Mouse (Mus musculus): Measurements from ENCODE around the gene Smoc1.
A peak's percentile ranks its signal among the peaks of the same experiment; 100 is the strongest.

Gene Smoc1

DNA sequence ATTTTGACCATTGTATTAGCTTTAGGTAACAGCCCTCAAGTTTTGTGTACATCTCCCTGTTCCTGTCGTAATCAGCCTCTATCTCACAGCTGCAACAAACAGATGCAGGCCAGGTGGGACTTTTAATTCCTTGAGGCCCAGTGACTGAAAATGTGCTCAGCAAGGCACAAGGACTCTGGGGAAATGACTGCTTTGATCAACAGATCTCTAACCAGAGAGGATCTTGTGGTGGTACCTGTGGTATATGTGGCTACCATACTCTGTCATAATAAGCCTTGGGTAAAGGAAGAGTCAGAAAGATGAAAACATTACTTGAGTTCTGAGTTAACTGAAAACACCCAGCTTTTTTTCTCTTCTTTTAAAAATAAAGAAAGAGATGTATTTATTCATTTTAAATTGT is 32.8 kb upstream of the Smoc1 start:
- Histone ChIP-seq H3K9me3 (ENCODE audit: low read length) (peaks cover 10% of the 10 kb centered on the region), H3K36me3 (ENCODE audit: insufficient read depth, low read length) (no peaks in the 10 kb centered on the region), H3K4me3 (replicated peaks; ENCODE audit: low read length) (no peak overlapping the region), H3K27me3 (ENCODE audit: insufficient read depth, low read length) (peaks cover 58% of the 10 kb centered on the region), H3K4me1 (replicated peaks; ENCODE audit: low read depth, low read length) (peaks cover 33% of the 10 kb centered on the region)
- TF ChIP-seq NANOG (IDR thresholded peaks at IDR 0.05; ENCODE audit: borderline replicate concordance, low read length) (no peak), POU5F1 (IDR thresholded peaks at IDR 0.05; ENCODE audit: borderline replicate concordance, low read length) (no peak), CTCF (conservative IDR thresholded peaks at IDR 0.05; ENCODE audit: low read length) (no peak)

- H3K9me3 ChIP-seq (ENCODE audit: low read length): peaks cover 10% of the 10 kb centered on the region
- TF ChIP-seq POU5F1 (IDR thresholded peaks at IDR 0.05; ENCODE audit: borderline replicate concordance, low read length) (no peak), NANOG (IDR thresholded peaks at IDR 0.05; ENCODE audit: borderline replicate concordance, low read length) (no peak), CTCF (conservative IDR thresholded peaks at IDR 0.05; ENCODE audit: low read length) (no peak)
- H3K27me3 ChIP-seq (ENCODE audit: insufficient read depth, low read length): peaks cover 63% of the 10 kb centered on the region
- H3K4me3 ChIP-seq (replicated peaks; ENCODE audit: low read length): no peak overlapping the region
- H3K4me1 ChIP-seq (replicated peaks; ENCODE audit: low read depth, low read length): peaks cover 21% of the 10 kb centered on the region
- H3K36me3 ChIP-seq (ENCODE audit: insufficient read depth, low read length): no peaks in the 10 kb centered on the region
These were observed 31.3 kb upstream of the Smoc1 start for GRCm38 (mm10) chr12:80995326-80995725.

DNA sequence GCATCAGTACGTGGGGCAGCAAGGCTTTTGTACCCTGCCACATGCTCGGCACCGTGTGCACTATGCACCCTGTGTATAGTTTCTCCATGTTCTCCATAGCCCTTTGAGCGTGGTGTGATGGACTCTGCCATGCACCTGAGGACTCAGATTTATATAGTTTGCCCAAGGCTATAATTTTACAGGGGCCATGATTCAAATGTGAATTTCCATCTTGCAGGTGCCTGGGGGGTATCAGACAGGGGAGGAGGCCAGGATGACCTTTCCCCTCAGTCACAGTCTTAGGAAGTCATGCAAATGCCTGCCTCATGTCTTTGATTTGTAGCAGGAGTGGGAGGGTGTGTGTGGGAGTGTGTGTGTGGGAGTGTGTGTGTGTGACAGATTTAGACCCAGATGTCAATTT is 29.0 kb upstream of the Smoc1 start:
- Histone ChIP-seq H3K36me3 (ENCODE audit: insufficient read depth, low read length) (no peaks in the 10 kb centered on the region), H3K27me3 (ENCODE audit: insufficient read depth, low read length) (peaks cover 60% of the 10 kb centered on the region), H3K4me1 (replicated peaks; ENCODE audit: low read depth, low read length) (peaks cover 11% of the 10 kb centered on the region; the same call in 1 of the 2 replicates), H3K4me3 (replicated peaks; ENCODE audit: low read length) (no peak overlapping the region), H3K9me3 (ENCODE audit: low read length) (peaks cover 10% of the 10 kb centered on the region)
- TF ChIP-seq NANOG (IDR thresholded peaks at IDR 0.05; ENCODE audit: borderline replicate concordance, low read length) (no peak), POU5F1 (IDR thresholded peaks at IDR 0.05; ENCODE audit: borderline replicate concordance, low read length) (no peak), CTCF (conservative IDR thresholded peaks at IDR 0.05; ENCODE audit: low read length) (no peak)

GRCm38 (mm10) chr12:80998528-80999221 is 27.9 kb upstream of the Smoc1 start:
- H3K27me3 ChIP-seq (ENCODE audit: insufficient read depth, low read length): peaks cover 61% of the 10 kb centered on the region
- H3K9me3 ChIP-seq (ENCODE audit: low read length): peaks cover 10% of the 10 kb centered on the region
- TF ChIP-seq POU5F1 (IDR thresholded peaks at IDR 0.05; ENCODE audit: borderline replicate concordance, low read length) (no peak), NANOG (IDR thresholded peaks at IDR 0.05; ENCODE audit: borderline replicate concordance, low read length) (no peak), CTCF (conservative IDR thresholded peaks at IDR 0.05; ENCODE audit: low read length) (no peak)

DNA sequence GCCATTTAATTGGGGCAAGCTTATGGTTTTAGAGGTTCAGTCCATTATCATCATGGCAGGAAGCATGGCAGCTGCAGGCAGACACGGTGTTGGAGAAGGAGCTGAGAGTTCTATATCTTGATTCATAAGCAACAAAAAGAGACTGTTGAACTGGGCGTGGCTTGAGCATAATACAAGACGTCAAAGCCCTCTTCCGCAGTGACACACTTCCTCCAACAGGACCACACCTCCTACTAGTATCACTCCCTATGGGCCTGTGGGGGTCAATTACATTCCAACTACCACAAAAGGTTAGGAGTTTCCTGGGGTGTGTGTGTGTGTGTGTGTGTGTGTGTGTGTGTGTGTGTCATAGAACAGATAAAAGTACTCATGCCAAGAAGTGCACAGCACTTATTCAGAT is 25.7 kb upstream of the Smoc1 start:
- peaks cover 6% of the 10 kb centered on the region for H3K9me3 ChIP-seq (ENCODE audit: low read length)
- H3K4me3 ChIP-seq (replicated peaks; ENCODE audit: low read length): no peak overlapping the region
- TF ChIP-seq CTCF (conservative IDR thresholded peaks at IDR 0.05; ENCODE audit: low read length) (no peak), POU5F1 (IDR thresholded peaks at IDR 0.05; ENCODE audit: borderline replicate concordance, low read length) (no peak), NANOG (IDR thresholded peaks at IDR 0.05; ENCODE audit: borderline replicate concordance, low read length) (no peak)
- peaks cover 61% of the 10 kb centered on the region for H3K27me3 ChIP-seq (ENCODE audit: insufficient read depth, low read length)
- no peaks in the 10 kb centered on the region for H3K36me3 ChIP-seq (ENCODE audit: insufficient read depth, low read length)
- H3K4me1 ChIP-seq (replicated peaks; ENCODE audit: low read depth, low read length): peaks cover 11% of the 10 kb centered on the region; the same call in 1 of the 2 replicates

More at GRCm38 (mm10) chr12:80998528-80999221, 27.9 kb upstream of the Smoc1 start:
- H3K4me1 ChIP-seq (replicated peaks; ENCODE audit: low read depth, low read length): peaks cover 11% of the 10 kb centered on the region; the same call in 1 of the 2 replicates
- peak overlapping the region; percentile 77 for H3K4me3 ChIP-seq (replicated peaks; ENCODE audit: low read length)
- no peaks in the 10 kb centered on the region for H3K36me3 ChIP-seq (ENCODE audit: insufficient read depth, low read length)

DNA sequence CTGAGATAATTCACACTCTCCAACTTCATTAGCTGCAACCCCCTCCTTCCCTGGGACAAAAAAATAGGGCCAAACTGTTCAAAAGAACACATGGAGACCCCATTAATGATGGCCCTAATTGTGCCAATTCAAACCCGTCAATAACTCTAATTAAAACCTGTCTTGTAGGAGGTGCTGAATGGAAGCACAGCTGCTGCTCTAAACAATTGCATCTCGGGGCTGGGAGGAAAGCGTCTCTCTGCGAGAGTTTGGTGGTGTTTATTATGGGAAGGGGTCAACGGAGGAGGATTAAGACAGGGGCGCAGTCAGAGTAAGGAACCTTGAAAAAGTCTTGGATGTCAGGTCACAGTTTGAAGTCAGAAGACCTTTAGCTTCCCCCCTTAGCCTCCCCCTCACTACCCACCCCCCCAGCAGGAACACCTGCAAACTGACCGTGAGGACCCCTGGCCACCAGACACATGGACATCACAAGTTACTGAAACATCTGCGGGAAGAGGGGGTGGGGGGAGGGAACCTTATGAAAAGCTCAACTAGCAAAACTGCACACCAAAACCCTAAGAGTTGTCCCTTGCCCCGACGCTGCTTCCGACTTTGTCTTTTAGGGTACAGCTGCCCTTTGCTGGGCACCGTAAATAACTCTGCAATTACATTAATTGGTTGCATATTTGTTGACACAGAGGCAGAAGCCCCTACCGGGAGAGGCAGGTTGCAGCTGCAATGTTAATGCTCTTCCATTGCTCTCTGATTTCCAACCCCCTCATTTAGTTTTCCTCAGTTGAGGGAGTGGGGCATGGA is 23.6 kb upstream of the Smoc1 start:
- peaks cover 44% of the 10 kb centered on the region for H3K27me3 ChIP-seq (ENCODE audit: insufficient read depth, low read length)
- no peaks in the 10 kb centered on the region for H3K36me3 ChIP-seq (ENCODE audit: insufficient read depth, low read length)
- no peak overlapping the region for H3K4me3 ChIP-seq (replicated peaks; ENCODE audit: low read length)
- TF ChIP-seq POU5F1 (IDR thresholded peaks at IDR 0.05; ENCODE audit: borderline replicate concordance, low read length) (no peak), CTCF (conservative IDR thresholded peaks at IDR 0.05; ENCODE audit: low read length) (no peak), NANOG (IDR thresholded peaks at IDR 0.05; ENCODE audit: borderline replicate concordance, low read length) (no peak)
- no peaks in the 10 kb centered on the region for H3K9me3 ChIP-seq (ENCODE audit: low read length)
- H3K4me1 ChIP-seq (replicated peaks; ENCODE audit: low read depth, low read length): peaks cover 11% of the 10 kb centered on the region; the same call in 1 of the 2 replicates

- Histone ChIP-seq H3K9me3 (ENCODE audit: low read length) (no peaks in the 10 kb centered on the region), H3K36me3 (ENCODE audit: insufficient read depth, low read length) (peaks cover 4% of the 10 kb centered on the region; the same call in 1 of the 2 replicates), H3K4me1 (replicated peaks; ENCODE audit: low read depth, low read length) (peaks cover 33% of the 10 kb centered on the region), H3K4me3 (replicated peaks; ENCODE audit: low read length) (peak overlapping the region; percentile 61), H3K27me3 (ENCODE audit: insufficient read depth, low read length) (peaks cover 2% of the 10 kb centered on the region; the same call in 1 of the 2 replicates)
- TF ChIP-seq NANOG (IDR thresholded peaks at IDR 0.05; ENCODE audit: borderline replicate concordance, low read length) (no peak), POU5F1 (IDR thresholded peaks at IDR 0.05; ENCODE audit: borderline replicate concordance, low read length) (no peak)
These were observed 16.8 kb upstream of the Smoc1 start for GRCm38 (mm10) chr12:81009813-81010212.

DNA sequence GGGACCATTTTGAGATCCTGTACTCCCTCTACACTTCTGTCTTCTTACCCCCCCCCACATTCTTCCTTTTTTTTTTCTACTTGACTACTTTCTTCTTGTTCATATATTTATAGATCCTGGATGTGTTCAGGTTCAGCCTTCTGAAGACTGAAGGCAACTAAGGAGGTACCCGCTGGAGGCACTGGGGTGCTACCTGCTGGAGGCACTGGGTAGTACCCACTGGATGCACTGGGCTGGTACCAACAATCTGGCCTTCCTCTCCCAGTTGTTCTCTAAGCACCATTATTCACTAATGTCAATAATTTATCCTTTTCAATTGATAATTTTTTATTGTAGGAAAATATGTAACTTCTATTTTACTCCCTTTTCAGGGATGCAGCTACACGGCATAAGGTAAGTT is 14.6 kb upstream of the Smoc1 start:
- H3K4me1 ChIP-seq (replicated peaks; ENCODE audit: low read depth, low read length): peaks cover 45% of the 10 kb centered on the region
- H3K9me3 ChIP-seq (ENCODE audit: low read length): no peaks in the 10 kb centered on the region
- no peak for TF ChIP-seq POU5F1 (IDR thresholded peaks at IDR 0.05; ENCODE audit: borderline replicate concordance, low read length)
- no peak for TF ChIP-seq CTCF (conservative IDR thresholded peaks at IDR 0.05; ENCODE audit: low read length)
- TF ChIP-seq NANOG (IDR thresholded peaks at IDR 0.05; ENCODE audit: borderline replicate concordance, low read length): no peak
- no peak overlapping the region for H3K4me3 ChIP-seq (replicated peaks; ENCODE audit: low read length)
- no peaks in the 10 kb centered on the region for H3K27me3 ChIP-seq (ENCODE audit: insufficient read depth, low read length)
- H3K36me3 ChIP-seq (ENCODE audit: insufficient read depth, low read length): peaks cover 22% of the 10 kb centered on the region

Measured in E14TG2a.4 (cell line).